Mouse (Mus musculus) gonadal fat pad, adult 2 months (tissue): ENCODE data around the gene Cfap299. TPM values are rescaled to one million over a fixed set of nuclear protein-coding genes. Genes with fewer than 3 reads are reported as not detected.

ENCODE experiments used
- DNase-seq: peaks from one replicate; pipeline ENCODE4 v3.0.0-alpha.2; 2012; ENCODE audit warnings: low read depth
- polyA plus RNA-seq: library from polyadenylated mRNA; depleted of rRNA; stranded (reverse); fragments of >200 nt; gene quantifications from 2 replicates; pipeline ENCODE4 v1.2.3, GENCODE M21; 2012

Gene Cfap299
- polyA plus RNA-seq, 1 experiment, result 0.31 TPM

DNA sequence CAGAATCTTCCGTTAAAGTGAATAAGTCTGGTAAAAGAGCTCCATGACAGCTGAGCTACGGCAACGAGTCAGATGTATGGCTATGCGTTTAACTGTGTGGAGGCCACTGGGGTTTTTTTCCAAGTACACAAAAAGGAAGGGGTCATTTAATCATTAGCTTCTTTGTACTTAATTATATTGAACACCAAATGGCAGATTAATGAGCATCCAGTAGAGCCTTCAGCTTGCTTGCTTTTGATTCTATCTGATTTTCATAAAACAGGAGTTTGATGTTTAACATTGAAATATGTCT, 47.6 kb downstream of the Cfap299 start:
- no peak for DNase-seq

DNA sequence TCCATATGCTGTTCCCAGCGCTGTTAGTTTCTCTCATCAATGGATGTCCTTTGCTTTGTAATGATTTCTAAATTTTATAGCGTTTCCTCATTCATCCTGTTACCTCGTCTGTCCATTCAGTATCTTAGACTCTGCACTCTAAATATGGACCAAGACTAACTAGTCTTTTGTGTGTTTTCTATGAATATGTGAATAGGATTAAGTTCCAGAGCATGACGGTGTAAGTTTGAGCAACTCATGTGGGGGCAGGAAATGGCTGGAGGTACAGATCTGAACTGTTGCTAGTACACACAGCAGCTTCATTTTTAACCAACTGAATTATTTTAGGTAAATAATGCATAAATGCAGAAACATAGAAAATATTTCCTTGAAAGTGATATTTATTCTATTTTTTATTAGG, 51.3 kb downstream of the Cfap299 start:
- DNase-seq, result no peak

- DNase-seq, result no peak
These were observed 58.0 kb downstream of the Cfap299 start for GRCm38 (mm10) chr5:98387054-98387453.

DNA sequence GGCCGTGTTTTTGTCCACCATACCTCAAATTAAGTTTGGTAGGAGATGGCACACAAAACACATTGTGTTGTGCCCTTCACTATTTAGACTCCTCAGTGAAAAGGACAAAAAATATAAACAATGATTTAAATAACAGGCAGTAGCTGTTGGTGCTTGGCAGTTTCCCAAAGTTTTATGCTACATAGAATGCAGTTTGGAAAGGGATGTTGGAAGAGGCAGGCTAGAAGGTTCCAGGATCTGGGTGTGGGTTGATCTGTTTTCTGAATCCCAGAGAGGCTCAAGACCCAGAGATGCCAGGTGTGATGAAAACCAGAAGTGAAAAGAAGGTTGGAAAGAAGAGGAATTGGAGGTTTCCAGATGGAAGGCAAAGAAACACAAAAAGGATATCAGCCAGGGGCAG, 73.1 kb downstream of the Cfap299 start:
- no peak for DNase-seq

DNA sequence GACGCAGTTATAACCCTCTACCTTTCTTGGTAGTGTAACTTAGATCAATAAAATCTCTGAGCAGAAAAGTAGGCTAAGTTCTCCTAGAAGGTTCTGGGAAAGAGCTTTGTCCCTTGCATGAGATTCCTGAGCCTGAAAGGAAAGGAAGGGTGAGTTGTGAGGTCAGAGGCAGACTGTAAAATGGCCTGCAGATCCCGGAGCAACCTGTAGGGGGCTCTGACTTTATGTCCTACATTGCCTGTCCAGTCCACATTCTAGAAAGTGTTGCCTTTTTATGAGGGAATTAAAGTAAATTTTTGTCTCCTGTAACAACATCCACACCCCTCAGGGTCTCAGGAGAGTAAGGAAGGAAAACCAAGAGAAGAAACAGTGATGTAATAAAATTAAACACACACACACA, 81.0 kb downstream of the Cfap299 start:
- DNase-seq, result no peak

DNA sequence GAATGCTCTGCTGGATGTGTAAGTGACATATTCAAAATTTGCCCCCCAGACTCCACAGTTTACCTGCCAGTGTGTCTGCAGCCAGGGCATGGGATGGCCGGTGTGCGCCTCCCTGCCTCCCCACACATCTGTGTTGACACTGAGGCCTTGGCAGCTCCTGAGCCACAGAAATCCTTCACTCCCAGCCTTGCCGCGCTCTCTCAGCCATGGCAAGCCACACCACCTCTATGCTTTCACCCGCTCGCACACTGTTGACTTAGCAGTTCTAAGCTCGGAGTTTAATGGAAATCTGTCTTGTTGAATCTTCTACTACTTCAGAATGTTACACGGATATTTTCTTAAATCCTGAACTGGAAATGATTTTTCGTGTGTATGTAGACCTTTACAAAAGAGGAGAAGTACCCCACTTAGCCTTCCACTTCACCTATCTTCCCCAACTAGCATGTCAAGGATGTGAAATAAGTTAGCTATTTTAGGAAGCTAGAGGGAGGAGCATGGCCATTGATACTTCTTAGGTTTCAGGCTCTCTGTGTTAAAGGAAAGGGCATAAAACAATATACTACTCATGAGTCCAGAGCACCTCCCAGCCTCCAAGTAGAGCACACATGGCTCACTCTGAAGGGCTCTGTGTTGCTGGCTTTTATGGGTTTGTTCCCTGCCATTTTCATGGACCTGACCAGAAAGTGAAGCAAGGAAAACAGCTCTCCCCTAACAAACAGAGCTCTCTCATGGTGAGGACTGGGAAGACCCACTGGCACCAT, 87.5 kb downstream of the Cfap299 start:
- DNase-seq, result no peak

DNA sequence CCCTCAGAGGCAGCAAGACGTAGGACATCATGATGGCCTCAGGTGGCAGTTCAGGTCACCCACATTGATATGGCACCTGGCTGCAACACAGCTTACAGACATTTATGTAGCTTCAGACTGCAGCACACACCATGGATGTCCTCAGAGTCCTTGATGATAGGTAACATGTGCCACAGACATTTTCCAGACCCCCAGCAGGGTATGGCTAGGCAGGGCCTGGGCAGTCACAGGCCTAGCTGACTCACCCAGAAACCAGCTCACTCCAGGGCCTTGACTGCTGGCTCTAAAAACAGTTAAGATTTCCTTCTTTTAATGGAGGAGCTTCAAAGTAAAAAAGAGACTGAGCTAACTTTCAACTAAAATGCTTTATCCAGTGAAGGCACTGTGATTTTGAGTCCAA, 95.9 kb downstream of the Cfap299 start:
- no peak for DNase-seq

- no peak for DNase-seq
These were observed 97.0 kb downstream of the Cfap299 start for GRCm38 (mm10) chr5:98426112-98426511.

GRCm38 (mm10) chr5:98430060-98430459, 101.0 kb downstream of the Cfap299 start:
- DNase-seq, result no peak

- DNase-seq, result no peak
These were observed 109.6 kb downstream of the Cfap299 start for GRCm38 (mm10) chr5:98438686-98439085.

DNA sequence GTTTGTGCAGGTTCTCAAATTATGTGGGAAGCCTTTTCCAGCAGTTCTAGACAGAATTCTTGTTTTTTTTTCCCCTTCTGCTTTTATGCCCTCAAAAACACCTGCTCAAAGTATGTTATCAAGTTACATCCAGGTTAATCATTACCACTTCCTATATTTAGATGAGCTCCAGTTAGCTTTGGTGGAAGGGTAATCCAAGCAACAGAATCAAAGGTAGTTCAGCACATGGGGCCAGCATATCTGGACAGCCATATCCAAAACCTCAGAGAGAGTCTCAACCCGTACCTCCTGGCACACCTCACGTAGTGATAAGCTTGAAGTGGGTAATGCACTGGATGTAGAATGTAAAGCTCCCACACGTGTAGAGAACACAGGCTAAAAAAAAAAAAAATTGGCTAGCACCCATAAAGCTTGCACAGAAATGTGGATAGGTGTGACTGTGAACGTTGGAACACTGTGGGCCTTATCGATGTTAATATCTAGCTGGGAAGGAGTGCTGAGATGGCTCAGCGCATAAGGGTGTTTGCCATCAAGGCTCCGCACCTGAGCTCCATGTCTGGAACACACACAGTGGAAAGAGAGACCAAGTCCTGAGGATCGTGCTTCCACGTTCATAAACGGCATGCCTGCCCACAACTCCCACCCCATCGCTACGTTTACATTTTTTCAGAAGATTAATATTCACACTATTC, 117.8 kb downstream of the Cfap299 start:
- no peak for DNase-seq

DNA sequence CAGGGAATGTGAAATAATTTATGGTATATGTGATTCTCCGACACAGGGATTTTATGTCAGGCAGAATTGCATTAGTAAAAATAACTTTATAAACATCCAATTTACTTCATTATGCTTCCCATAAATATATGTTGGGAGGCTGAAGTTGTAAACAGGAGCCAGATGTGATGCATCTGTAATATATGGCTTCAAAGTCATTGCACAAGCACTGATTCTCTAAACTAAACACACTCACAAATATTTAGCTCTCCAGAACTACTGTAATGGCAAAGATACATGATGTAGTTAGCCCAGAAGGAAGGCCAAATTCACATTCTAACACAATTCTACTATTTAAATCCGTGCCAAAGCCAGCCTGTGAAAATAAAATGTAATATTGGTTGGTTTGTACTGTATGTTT, 120.8 kb downstream of the Cfap299 start:
- no peak for DNase-seq

DNA sequence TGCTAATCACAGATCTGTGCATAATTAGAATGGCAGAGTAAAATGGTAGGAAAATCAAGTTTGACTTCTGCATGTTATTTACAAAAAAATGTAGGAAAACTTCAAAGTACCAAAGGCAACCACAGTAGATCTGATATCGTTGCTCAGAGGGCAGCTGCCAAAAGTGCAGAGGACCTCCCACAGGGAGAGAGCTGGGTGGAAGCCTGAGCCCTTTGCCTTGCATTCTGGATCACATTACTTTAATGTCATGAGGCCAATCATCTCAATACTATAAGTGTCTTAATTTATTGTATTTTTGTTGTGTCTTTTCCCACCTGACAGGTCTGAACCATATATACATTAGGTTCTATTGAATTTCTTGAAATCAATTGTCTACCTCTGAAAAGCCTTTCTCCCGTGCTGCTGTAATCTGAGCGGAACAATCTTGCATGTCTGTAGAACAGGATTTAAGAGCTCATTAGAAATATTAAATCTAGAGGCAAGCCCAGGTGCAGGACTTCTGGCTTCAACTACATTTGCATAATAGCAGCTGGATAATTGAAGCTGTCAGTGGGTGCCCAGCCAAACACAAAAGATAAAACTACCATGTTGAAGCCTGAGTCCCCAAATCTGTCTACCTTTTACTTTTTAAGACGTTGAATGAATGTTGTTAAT, 137.9 kb downstream of the Cfap299 start:
- no peak for DNase-seq

DNA sequence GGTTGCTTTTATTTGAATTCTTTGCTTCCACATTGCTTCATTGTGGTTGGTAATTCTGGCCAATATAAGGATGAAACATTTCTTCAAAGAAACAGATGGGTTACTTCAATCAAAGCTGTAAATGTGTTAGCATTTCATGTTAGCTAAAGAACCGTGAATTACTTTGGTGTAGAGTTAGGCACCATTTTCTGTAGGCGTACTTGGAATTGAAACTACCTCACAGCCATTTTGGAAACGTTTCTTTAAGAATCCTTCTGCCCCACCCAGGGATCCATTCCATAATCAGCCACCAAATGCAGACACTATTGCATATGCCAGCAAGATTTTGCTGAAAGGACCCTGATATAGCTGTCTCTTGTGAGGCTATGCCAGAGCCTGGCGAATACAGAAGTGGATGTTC, 140.9 kb downstream of the Cfap299 start:
- DNase-seq, result no peak

- no peak for DNase-seq
These were observed 147.4 kb downstream of the Cfap299 start for GRCm38 (mm10) chr5:98476539-98476938.

- no peak for DNase-seq
These were observed 148.2 kb downstream of the Cfap299 start for GRCm38 (mm10) chr5:98477261-98477660.

DNA sequence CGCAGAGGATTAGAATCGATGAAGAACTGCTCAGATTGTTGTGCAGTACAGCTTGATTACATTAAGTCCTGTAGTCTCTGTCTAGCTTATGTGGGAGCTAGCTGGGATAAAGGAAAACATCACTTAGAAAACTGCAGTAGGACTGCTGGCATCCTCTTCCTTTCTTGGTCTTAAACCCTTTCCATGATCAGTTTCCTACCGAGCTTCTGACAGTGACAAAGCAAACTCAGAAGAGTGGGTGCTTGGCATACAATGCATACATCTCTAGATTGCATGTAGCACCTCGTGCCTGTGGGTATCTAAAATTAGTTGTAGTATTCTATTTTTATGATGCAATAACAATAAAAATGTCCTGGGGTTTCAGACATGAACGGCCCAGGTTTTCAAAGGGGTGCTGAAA, 154.4 kb downstream of the Cfap299 start:
- no peak for DNase-seq

- DNase-seq, result no peak
These were observed 156.1 kb downstream of the Cfap299 start for GRCm38 (mm10) chr5:98485189-98485588.

- DNase-seq, result no peak
These were observed 169.2 kb downstream of the Cfap299 start for GRCm38 (mm10) chr5:98498317-98498716.

- no peak for DNase-seq
These were observed 187.1 kb downstream of the Cfap299 start for GRCm38 (mm10) chr5:98516214-98516613.

GRCm38 (mm10) chr5:98520118-98520517, 191.0 kb downstream of the Cfap299 start:
- DNase-seq, result no peak

DNA sequence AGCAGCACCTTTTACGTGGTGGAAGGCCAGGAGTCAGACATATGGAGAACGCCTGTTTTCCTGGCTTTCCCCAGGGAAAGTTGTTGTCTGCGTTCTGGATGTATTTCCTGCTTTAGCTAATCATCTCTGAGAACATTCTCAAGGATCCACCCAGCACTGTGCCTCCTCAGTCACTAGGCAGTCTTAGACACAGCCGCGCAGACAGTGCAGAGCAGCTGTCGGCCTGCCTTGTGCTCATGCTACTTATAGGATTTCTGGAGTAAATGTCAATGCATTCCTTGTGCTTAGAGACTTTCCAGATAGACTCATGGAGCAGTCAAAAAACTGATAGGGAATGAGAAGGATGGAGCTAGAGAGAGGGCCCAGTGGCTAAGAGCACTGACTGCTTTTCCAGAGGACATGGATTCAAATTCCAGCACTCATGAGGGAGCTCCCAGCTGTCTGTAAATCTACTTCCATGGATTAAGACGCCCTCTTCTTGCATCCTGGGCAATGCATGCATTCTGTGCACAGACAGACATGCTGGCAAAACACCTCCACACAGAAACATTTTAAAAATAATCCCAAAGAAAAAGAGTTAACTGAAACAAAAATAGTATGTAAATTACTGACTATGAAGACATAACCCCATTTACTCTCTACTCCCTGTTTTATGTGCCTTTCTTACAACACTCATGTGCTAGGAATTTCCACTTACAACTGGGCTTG, 193.3 kb downstream of the Cfap299 start:
- DNase-seq, result no peak

- no peak for DNase-seq
These were observed 193.9 kb downstream of the Cfap299 start for GRCm38 (mm10) chr5:98523050-98523449.
